Mouse (Mus musculus) forelimb bud, embryonic 11.5 days (tissue): ENCODE data around the gene Ptgis.

Experiments used
- DNase-seq: peaks from one replicate; pipeline ENCODE4 v3.0.0-alpha.2; 2012; ENCODE audit warnings: low read depth, low spot score

Gene Ptgis

DNA sequence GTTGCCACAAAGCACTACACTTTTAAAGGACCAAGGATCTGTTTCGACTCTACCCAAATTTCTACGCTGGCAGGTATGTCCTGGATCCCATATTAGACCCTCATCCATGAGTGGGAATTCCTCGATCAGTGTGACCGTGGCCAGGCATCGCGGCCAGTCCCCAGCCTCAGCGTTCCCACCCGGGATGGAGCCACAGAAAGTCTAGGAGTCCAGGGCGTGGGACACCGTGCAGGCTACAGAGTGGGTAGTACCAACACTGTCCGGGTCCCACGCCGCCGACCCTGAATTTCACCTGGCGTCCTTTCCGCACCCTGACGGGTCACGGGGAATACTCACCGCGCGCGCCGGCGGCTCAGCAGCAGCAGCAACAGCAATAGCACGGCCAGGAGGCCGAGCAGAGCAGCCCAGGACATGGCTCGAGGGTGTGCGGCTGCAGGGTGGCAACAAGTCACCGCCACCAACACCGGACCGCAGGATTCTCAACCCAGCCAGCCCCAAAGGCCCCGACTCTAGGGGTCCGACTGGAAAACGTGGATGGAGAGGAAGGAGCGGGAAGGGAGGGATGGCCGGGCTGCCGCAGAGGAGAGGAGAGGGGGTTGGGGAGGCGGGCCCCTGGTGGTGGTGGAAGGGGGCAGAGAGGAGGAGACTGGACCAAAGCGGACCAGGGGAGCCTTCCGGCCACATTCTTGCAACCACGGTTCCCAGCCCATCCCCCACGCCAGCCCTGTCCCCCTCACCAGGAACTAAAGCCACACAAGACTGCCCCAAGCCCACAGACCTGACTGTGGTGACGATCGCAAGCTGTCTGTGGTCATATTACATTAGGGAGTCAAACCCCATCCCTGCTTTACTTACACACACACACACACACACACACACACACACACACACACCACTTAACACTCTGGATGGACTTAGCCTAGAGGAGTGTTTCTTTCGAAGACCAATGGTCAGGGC lies at the start of gene Ptgis:
Gene Ptgis, minus strand, starts transcription at position 597 of the 957 bp plus-strand sequence.
- DNase-seq: peak; percentile 62

DNA sequence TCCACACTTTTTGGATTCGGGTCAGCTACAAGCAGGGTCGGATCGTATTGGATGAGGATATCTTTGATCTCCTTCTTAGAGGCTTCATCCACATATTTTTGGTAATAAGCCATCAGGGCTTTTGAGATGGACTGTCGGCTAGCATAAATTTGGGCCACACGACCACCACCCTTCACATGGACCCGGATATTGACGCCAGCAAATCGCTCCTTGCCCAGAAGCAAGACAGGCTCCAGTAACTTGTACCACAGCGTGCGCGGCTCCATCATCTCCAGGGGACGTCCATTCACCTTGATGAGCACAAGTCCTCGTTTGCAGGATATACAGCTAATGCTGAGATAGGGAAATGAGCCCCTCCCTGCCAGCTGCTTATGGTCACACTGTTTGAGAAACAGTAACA lies 41.1 kb upstream of the Ptgis start:
- no peak for DNase-seq

DNA sequence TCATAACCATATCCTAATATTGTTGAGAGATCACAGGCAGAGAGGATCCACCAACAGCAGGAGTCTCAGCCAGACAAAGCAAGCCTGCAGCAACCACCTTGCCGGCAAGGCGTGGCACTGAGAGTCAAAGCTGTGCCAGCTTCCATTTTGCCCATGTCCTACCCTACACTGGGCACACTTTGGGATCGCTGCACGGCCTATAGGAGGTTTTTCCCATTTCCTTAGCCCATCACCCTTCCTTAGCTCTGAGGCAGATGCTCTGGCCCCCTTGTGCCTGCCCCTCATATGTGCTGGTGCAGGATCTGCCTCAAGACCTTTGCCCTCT lies 40.5 kb upstream of the Ptgis start:
- DNase-seq: no peak

DNA sequence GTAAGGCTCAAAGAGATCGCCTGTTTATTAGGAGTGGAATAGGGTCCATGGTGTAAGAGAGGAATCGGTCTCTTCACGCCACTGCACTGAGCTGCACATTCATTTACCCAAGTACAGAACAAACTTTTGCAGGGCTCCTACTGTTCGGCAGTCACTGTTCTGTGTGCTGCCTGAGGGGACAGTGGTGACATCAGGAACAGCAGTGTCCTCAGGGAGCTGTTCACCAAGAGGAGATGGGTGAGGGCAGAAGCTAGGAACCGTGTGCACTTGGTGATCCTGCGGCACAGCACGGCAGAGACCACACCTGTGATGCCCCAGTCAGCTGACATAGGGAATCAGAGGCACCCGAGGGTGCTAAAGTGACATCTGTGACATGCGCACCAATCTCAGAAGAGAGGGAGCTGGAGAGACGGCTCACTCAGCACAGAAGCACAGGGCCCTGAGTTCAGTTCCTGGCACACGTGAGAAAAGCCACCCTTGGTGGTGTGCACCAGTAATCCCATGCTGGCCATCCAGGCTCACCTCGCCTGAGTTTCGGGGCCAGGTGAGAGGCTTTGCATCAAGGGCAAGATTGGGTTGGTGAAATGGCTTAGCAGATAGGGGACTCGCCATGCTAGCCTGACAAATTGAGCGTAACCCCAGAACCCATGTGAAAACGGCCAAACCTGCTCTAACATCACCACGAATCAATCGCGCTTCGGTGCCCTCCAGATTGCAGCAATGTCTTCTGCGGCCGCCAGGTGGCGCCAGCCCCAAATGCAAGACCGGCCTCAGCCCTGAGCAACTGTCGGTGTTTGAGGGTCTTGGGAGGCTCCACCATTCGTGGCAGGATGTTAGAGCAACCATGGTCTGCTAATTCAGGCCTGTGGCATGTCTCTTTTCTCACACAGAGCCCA lies 39.9 kb upstream of the Ptgis start:
- DNase-seq: peak; percentile 82

DNA sequence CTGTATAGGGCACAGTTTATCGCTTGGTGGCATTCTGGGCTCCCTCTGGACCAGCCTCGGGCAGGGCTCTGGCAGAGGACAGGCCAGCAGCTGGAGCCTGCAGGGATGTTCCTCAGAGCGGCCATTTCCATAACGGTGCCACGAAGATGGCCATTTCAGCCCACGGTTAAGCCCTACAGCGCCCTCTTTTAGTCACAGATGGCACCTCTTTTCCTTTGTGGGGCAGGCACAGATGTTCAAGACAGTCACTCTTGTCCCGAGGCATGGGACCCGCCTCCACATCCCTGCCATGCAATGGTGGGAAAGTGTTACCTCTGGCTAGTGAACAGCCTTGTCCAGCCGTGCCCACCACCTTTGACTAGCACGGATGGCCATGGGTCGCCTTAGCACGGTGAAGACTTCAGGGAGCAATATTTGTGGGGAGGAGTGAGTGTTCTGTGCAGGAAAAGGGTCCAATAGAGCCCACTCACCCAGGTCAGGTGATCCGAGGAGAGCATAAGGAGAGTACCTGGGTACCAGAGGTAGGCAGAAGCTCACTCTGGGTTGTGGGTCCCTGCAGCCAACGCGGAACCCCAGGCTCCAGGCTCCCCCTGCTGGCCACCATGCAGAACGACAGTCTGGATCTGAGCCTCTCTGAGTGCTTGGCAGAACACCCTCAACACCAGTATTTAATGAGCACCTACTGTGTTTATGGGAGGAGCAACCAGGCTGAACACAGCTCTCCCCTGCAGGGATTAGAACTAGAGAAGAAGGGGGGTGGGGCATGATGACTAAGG lies 38.5 kb upstream of the Ptgis start:
- peak; percentile 64 for DNase-seq

DNA sequence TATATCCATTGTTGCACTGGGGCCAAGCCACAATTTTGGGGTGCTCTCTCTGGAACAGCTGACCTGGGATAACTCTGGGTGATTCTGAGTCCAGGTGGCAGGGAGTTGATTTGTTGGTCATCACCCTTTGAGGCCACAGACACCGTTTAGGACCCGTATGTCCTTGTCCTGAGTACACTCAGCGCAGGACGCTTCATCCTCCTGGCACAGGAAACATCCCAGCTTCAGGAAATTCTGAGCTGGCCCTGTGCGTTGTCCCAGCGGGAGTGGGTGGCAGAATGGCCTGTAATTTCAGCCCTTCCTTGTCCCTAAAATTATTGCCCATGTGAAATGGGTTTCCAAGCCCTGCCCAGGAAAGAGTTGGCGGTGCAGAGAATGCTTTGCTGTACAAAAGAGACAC lies 37.6 kb upstream of the Ptgis start:
- no peak for DNase-seq

DNA sequence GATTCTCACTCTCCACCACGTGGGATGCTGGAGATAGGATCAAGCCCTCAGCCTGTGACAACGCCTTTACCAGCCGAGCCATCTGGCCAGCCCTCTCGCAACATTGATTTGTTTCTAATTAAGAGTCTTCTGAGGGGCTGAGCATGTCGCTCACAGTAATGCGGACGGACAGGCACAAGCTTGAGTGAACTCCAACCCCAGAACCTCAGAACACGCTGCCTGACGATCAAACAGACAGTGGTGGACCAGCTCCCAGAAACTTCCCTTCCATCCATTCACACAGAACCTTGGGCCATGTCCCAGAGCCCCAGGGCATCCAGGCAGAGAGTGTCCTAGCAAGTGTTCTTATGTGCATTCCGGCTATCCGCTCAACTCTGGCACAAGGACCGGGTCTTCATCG lies 36.6 kb upstream of the Ptgis start:
- DNase-seq: no peak

DNA sequence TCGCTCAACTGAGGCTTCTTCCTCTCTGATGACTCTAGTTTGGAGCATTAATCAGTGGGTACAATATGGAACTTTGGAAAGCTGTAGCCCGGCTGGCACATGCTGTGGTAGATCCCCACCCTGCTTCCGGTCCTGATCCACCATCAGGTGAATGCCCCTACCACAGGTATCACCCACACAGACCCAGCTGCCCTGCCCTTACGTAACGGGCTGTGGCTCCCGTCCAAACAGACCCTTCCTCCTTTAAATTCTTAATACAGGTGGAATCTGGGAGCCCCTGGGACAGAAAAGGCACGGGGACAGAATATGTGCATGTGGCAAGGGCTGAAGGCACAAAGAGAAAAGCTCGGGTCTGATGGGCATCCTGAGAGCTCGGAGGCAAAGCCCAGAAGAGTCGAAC lies 35.5 kb upstream of the Ptgis start:
- DNase-seq: no peak

DNA sequence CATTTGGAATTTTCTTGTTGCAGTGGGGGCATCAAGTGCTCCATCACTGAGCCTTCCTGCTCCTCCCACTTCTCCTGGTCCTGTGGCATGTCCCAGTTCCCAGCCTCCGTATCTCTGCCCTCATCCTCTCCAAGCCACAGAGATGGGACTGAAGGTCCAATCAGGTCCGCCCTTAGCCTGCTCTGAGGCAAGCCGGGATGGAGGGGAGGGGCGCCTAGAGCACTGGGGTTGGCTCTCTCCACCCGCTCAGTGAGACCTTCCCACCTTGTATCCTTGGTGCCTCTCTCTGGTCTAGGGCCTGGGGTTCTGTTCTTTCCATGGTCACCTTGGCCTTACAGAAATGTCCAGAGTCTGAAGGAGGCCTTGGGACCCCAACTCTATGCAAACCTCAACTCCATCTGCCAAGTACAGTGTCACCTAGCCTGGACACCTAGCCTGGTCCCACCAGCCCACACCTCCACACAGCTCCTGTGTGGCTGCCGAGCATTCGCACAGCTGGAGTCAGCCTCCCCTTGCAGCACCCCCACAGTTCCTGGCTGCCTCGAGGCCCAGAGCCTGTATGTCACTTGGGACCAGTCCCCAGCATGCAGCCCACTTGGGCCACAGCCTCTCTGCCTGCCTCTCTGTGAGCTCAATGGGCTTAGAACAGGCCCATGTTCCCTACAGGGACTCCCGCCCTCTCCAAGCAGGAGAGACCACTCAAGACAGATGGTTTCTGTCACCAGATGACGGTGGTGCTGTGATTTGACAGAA lies 34.5 kb upstream of the Ptgis start:
- DNase-seq: no peak

DNA sequence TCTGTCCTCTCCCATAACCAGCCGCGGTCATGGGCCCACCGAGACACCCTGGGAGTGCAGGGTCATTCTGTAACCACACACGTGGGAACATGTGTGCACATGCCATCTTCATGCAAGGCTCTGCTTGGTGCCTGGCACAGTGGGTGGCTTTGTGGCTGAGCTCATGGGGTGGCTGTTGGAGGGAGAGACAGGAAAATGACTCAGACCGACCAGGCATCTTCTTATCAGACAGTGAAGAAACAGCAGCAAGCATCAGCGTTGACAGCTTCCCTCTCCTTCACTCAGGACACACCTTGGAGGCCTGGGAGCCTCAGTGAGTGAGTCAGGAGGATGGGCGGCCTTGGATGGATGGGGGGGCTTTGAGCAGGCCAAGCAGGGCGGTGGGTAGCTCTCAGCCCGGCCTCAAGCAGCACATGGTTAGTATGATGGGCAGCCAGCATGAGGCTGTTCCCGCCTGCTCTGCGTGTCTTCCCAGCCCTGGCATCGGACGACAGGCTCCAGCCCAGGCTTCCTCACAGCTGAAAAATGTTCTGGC lies 32.9 kb upstream of the Ptgis start:
- no peak for DNase-seq

DNA sequence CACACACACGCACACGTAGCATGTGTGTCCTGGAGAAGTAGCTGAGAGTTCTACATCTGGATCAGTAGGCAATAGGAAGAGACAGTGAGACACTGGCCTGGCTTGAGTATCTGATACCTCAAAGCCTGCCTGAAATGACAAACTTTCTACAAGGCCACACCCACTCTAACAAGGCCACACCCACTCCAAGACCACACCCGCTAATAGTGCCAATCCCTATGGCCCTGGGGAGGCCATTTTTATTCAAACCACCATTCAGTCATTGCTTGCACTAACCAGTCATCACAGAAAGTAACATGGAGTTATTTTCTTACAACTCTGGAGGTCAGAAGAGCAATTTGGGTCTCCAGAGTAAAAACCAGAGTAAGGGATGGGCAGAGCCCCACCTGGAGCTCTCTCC lies 32.3 kb upstream of the Ptgis start:
- no peak for DNase-seq

DNA sequence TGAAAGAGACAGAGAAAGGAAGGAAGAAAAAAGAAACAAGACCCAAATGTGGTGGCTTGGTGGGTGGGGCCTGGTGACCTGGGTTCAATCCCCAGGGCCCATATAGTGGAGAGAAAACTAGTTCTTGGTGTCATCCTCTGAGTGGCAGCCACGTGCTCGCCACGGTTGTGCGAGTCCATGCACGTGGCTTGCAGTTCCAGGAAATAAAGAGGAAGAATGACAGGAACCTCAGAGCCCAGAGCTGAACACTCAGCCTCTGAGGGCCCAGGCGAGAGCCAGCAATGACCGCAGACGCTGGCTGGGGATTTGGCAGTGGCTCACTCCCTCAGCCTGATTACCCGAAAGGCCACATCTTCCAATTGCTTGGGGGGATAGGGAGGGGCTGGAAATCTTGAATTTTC lies 30.7 kb upstream of the Ptgis start:
- no peak for DNase-seq

DNA sequence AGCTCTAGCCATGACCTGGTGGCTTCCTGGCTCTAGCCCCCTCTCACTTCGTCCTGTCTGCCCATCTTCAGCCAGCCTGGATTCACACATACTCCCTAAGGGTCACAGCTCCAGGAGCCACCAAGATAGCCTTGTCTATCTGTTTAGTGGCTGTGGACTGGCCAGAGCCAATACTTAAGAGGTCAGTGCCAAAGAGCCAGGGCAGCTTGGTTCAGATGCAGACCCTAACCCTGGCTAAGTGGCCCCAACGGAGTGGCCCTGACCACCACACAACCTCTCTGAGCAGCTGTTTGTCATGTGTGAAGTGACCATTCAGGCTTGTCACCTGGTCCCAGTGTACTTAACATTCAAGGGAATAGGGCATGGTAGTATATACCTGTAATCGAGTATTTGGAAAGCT lies 30.1 kb upstream of the Ptgis start:
- DNase-seq: no peak

DNA sequence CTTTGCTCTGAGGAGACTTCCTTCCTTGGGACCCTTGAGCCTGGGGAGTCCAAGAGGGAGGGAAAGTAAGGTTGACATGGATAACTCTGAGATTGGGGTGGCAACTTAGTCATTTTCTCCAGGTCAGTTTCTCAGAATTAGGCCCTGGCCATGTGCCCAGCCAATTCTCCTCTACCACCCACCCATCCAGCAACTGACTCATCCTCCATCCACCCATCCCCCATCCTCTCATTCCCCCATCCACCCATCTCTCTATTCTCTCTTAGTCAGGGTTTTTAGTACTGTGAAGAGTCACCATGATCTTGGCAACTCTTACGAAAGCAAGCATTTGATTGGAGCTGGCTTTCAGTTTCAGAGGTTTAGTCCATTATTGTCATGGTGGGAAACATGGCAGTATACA lies 28.3 kb upstream of the Ptgis start:
- no peak for DNase-seq

DNA sequence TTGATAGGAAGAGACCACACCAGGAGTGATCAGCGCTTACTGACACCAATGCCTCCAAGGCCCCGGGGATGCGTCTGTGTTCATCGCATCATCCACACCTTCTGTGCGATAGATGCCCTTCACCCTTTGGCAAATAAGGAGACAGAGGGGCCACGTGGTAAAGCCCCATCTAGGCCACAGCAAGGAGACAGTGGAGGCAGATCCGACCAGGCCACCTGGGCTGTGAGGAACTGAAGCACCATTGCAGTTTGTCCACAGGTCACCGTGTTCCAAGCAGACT lies 27.9 kb upstream of the Ptgis start:
- DNase-seq: no peak

DNA sequence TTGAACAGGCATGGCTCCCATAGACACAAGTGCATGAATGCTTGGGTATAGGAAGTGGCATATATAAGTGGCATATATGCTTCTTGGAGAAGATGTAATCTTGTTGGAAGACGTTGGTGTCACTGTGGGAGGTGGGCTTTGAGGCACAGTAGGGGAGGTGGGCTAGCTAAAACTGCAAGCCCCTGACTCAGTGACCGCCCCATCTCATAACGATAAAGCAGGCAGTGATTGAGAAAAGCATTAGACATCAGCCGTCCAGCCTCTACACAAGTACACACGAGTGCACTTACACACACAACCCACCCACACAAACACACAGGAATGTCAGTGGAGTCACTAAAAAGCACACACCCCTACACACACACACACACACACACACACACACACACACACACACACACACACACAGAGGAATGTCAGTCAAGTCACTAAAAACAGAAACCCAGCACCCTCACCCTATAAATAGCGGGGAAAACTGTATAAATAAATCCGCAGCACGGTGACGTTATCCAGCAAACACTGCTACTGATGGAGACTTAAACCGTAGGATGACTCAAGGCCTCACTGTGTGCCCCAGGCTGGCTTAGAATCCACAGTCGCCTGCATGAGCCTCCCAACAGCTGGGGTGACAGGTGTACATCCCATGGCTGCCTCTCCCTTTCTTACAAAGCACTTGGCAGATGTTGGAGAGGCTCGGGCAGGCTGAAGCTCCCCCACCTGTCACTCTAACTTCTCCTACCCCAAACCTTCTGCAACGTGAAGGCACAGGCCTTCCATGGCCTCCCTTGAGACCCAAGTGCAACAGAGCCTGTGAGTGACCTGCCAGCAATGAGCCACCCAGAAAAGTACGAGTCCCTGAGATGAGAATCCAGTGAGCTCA lies 27.4 kb upstream of the Ptgis start:
- no peak for DNase-seq

DNA sequence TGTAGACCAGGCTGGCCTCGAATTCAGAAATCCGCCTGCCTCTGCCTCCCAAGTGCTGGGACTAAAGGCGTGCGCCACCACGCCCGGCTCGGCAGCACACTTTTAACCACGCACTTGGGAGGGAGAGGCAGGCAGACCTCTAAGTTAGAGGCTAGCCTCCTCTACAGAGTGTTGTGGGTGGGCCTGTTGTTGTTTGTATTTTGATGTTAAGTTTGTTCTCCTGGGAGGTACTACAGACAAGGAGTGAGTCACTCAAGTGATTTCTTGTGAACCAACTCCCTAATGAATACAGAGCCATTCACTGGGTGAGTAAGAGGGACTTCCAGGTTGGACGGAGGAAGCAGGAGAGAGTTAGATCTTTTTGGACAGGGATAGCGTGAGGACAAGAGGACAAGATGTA lies 25.8 kb upstream of the Ptgis start:
- DNase-seq: no peak

DNA sequence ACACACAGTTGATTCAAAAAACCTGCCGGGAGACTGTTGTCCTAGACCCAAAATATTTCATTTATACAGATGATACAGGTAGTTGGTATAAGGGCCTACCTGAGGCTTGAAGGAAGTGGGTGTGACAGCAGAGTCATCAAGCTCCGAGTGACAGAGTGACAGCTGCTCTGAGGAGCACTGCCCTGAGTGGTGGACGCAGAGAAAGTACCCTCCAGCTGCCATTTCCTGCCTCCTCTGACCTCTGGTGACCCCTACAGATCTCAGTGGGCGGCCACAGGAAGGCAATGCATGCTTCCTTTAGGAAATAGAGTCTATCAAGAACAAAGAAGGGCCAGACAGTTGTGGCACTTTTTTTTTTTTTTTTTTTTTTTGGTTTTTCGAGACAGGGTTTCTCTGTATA lies 25.4 kb upstream of the Ptgis start:
- no peak for DNase-seq

DNA sequence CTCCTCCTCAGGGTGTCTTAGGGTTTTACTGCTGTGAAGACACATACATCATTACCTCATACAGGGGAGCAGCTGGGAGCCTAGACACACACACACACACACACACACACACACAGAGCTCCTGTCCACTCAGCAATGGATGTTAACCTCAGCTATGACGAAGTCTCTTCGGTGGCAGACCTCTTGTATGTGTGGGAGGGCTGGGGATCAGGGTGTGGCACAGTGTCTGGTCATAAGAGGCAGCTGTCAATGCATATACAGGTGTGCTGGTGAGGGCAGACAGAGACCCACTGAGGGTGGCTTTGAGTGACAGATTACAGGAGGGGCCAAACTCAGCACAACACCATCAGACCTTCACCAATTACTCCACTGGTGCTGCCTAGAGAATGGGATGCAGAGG lies 24.6 kb upstream of the Ptgis start:
- DNase-seq: no peak

DNA sequence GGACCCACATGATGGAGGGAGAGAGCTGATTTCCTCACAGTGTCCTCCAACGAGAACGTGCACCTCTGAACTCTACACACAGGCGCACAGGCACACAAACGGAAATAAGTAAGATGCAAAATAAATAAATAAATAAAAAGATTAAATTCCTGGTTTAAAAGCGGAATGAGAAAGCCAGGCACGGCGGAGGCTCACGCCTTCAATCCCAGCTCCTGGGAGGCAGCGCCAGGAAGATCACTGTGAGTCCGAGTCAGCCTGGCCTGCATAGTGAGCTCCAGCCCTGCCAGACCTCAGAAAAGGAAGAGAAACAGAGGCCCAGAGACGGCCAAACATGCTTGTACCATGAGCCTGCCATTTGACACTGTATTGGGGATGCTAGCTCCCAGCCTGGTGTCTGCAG lies 23.5 kb upstream of the Ptgis start:
- no peak for DNase-seq
